Mouse (Mus musculus): ENCODE results near the gene 1700010B08Rik.

- TF ChIP-seq ZC3H11A (IDR thresholded peaks at IDR 0.05; ENCODE audit: borderline replicate concordance, low read depth, low read length) (no peak), HCFC1 (IDR thresholded peaks at IDR 0.05; ENCODE audit: borderline replicate concordance, insufficient read depth, low read length) (no peak), MAFK (IDR thresholded peaks at IDR 0.05; ENCODE audit: insufficient read depth, low read depth, low read length) (no peak), ZNF384 (IDR thresholded peaks at IDR 0.05; ENCODE audit: low read depth, low read length) (no peak)
Observed at GRCm38 (mm10) chr2:173685781-173686361, 33.3 kb upstream of the 1700010B08Rik start.

Data from ES-E14 (cell line).